Mouse (Mus musculus) kidney, embryonic 14.5 days (tissue): ENCODE results near the gene Reg3a. TPM values are rescaled to one million over a fixed set of nuclear protein-coding genes. Genes with fewer than 3 reads are reported as not detected.
"Not testable (repeated sequence)": the region's sequence is repeated elsewhere in the genome, so short reads cannot be mapped to it uniquely, and the experiment has no call there.

Experiments
- ATAC-seq: fragments of 200-750 bp; cut with Nextera tagmentation; 2 replicates; pipeline ENCODE4 v1.8.0; 2017; ENCODE audit warnings: moderate number of reproducible peaks, mild to moderate bottlenecking, moderate TSS enrichment, moderate library complexity; ENCODE audit not compliant: low FRiP score, low TSS enrichment
- H3K27ac ChIP-seq: fragments of 300-500 bp; sonication (generic); 2 replicates; pipeline ENCODE4 v1.5.1; 2014; ENCODE audit warnings: low read depth, mild to moderate bottlenecking, low read length, moderate library complexity, mixed read lengths
- H3K27me3 ChIP-seq: fragments of 300-500 bp; sonication (generic); 2 replicates; pipeline ENCODE4 v1.6.1; 2014; ENCODE audit warnings: mild to moderate bottlenecking, low read length; ENCODE audit not compliant: control insufficient read depth, insufficient read depth
- H3K36me3 ChIP-seq: fragments of 300-500 bp; sonication (generic); 2 replicates; pipeline ENCODE4 v1.6.1; 2014; ENCODE audit warnings: low read length, mixed read lengths; ENCODE audit not compliant: control insufficient read depth, insufficient read depth
- H3K4me1 ChIP-seq: fragments of 300-500 bp; sonication (generic); 2 replicates; pipeline ENCODE4 v1.6.1; 2014; ENCODE audit warnings: low read length, mixed read lengths; ENCODE audit not compliant: control insufficient read depth, insufficient read depth
- H3K4me2 ChIP-seq: fragments of 300-500 bp; sonication (generic); replicated peaks from 2 replicates; pipeline ENCODE4 v1.6.1; 2014; ENCODE audit warnings: low read depth, mild to moderate bottlenecking, low read length
- H3K4me3 ChIP-seq: fragments of 300-500 bp; sonication (generic); 2 replicates; pipeline ENCODE4 v1.5.1; 2014; ENCODE audit warnings: mild to moderate bottlenecking, low read length
- H3K9ac ChIP-seq: fragments of 300-500 bp; sonication (generic); 2 replicates; pipeline ENCODE4 v1.6.1; 2014; ENCODE audit warnings: low read depth, mild to moderate bottlenecking, low read length, moderate library complexity
- H3K9me3 ChIP-seq: fragments of 300-500 bp; sonication (generic); 2 replicates; pipeline ENCODE4 v1.6.1; 2016; ENCODE audit warnings: low read length; ENCODE audit not compliant: control insufficient read depth
- WGBS: fragments of 180-500 bp; shearing (Covaris S2); extraction: QIAGEN DNeasy Blood & Tissue Kit; methylation state at CpG from one replicate; pipeline ENCODE4 v1.1.7; 2014; 5-methylcytosine and 5-hydroxymethylcytosine counted together
- polyA plus RNA-seq: library from polyadenylated mRNA; unstranded; fragments of >200 nt; fragmentation: Nextera tagmentation; extraction: Ambion mirVana; gene quantifications from 2 replicates; pipeline ENCODE4 v1.2.1, GENCODE M21; 2014

Reg3a gene
- polyA plus RNA-seq, result not detected in 2 replicates

GRCm38 (mm10) chr6:78380409-78380808 is at the start of gene Reg3a:
TSS of gene Reg3a (plus strand) at chr6:78380709.
- no peak within 1 kb of the TSS for H3K4me2 ChIP-seq
- no peak within 1 kb of the TSS for H3K4me3 ChIP-seq
- H3K27me3 ChIP-seq, result no peaks in the 10 kb centered on the region
- H3K9ac ChIP-seq, result no peak within 1 kb of the TSS
- no peaks in the 10 kb centered on the region for H3K4me1 ChIP-seq
- H3K36me3 ChIP-seq, result no peaks in the 10 kb centered on the region
- no peaks in the 10 kb centered on the region for H3K9me3 ChIP-seq
- no peak for ATAC-seq
- H3K27ac ChIP-seq, result no peak within 1 kb of the TSS

- Histone ChIP-seq H3K36me3 (no peaks in the 10 kb centered on the region), H3K27me3 (no peaks in the 10 kb centered on the region), H3K4me1 (no peaks in the 10 kb centered on the region), H3K4me3 (no peak overlapping the region), H3K27ac (no peak overlapping the region), H3K9me3 (no peaks in the 10 kb centered on the region), H3K4me2 (no peak overlapping the region), H3K9ac (no peak overlapping the region)
- no peak for ATAC-seq
- 42% methylated on average over 7 of the region's 7 CpGs for WGBS
Observed at GRCm38 (mm10) chr6:78331919-78332569, 48.5 kb upstream of the Reg3a start.

- Histone ChIP-seq H3K36me3 (no peaks in the 10 kb centered on the region), H3K9me3 (no peaks in the 10 kb centered on the region), H3K4me3 (no peak overlapping the region), H3K4me1 (no peaks in the 10 kb centered on the region), H3K27me3 (no peaks in the 10 kb centered on the region), H3K9ac (no peak overlapping the region), H3K27ac (no peak overlapping the region), H3K4me2 (no peak overlapping the region)
- no peak for ATAC-seq
Observed at GRCm38 (mm10) chr6:78340296-78340695, 40.2 kb upstream of the Reg3a start.

- 62% methylated on average over 2 of the region's 2 CpGs for WGBS
- H3K4me2 ChIP-seq, result no peak overlapping the region
- H3K9ac ChIP-seq, result no peak overlapping the region
- H3K4me3 ChIP-seq, result no peak overlapping the region
- ATAC-seq, result no peak
- H3K27me3 ChIP-seq, result no peaks in the 10 kb centered on the region
- no peaks in the 10 kb centered on the region for H3K36me3 ChIP-seq
- no peaks in the 10 kb centered on the region for H3K9me3 ChIP-seq
- no peaks in the 10 kb centered on the region for H3K4me1 ChIP-seq
- no peak overlapping the region for H3K27ac ChIP-seq
Observed at GRCm38 (mm10) chr6:78341689-78342088, 38.8 kb upstream of the Reg3a start.

- no peaks in the 10 kb centered on the region for H3K36me3 ChIP-seq
- H3K9me3 ChIP-seq, result no peaks in the 10 kb centered on the region
- H3K4me2 ChIP-seq, result no peak overlapping the region
- no peak overlapping the region for H3K4me3 ChIP-seq
- H3K4me1 ChIP-seq, result no peaks in the 10 kb centered on the region
- no peaks in the 10 kb centered on the region for H3K27me3 ChIP-seq
- H3K27ac ChIP-seq, result no peak overlapping the region
- 58% methylated on average over 2 of the region's 2 CpGs for WGBS
- no peak for ATAC-seq
- no peak overlapping the region for H3K9ac ChIP-seq
Observed at GRCm38 (mm10) chr6:78361971-78362563, 18.4 kb upstream of the Reg3a start.

GRCm38 (mm10) chr6:78370357-78370756 is 10.2 kb upstream of the Reg3a start, which contains the start of gene Reg3b:
TSS of gene Reg3b (plus strand) at chr6:78370657.
- 76% methylated on average over 2 of the region's 2 CpGs for WGBS
- H3K27ac ChIP-seq, result no peak within 1 kb of the TSS
- no peaks in the 10 kb centered on the region for H3K9me3 ChIP-seq
- H3K4me1 ChIP-seq, result no peaks in the 10 kb centered on the region
- H3K27me3 ChIP-seq, result no peaks in the 10 kb centered on the region
- no peak within 1 kb of the TSS for H3K4me3 ChIP-seq
- no peak within 1 kb of the TSS for H3K9ac ChIP-seq
- ATAC-seq, result no peak
- H3K4me2 ChIP-seq, result no peak within 1 kb of the TSS
- no peaks in the 10 kb centered on the region for H3K36me3 ChIP-seq

- no peak within 1 kb of the TSS for H3K4me3 ChIP-seq
- no peak within 1 kb of the TSS for H3K9ac ChIP-seq
- no peaks in the 10 kb centered on the region for H3K9me3 ChIP-seq
- H3K27me3 ChIP-seq, result no peaks in the 10 kb centered on the region
- no peak within 1 kb of the TSS for H3K4me2 ChIP-seq
- no peaks in the 10 kb centered on the region for H3K36me3 ChIP-seq
- no peaks in the 10 kb centered on the region for H3K4me1 ChIP-seq
- no peak for ATAC-seq
- H3K27ac ChIP-seq, result no peak within 1 kb of the TSS
- 74% methylated on average over 2 of the region's 2 CpGs for WGBS
Observed at GRCm38 (mm10) chr6:78378765-78379164, 1.7 kb upstream of the Reg3a start, which contains the start of gene Reg3d. TSS of gene Reg3d (minus strand) at chr6:78378865.

- H3K4me1 ChIP-seq, result no peaks in the 10 kb centered on the region
- ATAC-seq, result no peak
- WGBS, result 88% methylated on average over 3 of the region's 3 CpGs
- H3K9me3 ChIP-seq, result no peaks in the 10 kb centered on the region
- H3K9ac ChIP-seq, result no peak overlapping the region
- no peaks in the 10 kb centered on the region for H3K27me3 ChIP-seq
- H3K4me2 ChIP-seq, result no peak overlapping the region
- no peaks in the 10 kb centered on the region for H3K36me3 ChIP-seq
- no peak overlapping the region for H3K27ac ChIP-seq
- no peak overlapping the region for H3K4me3 ChIP-seq
Observed at GRCm38 (mm10) chr6:78385609-78386008, 5.1 kb downstream of the Reg3a start.

GRCm38 (mm10) chr6:78395323-78395722 is 14.8 kb downstream of the Reg3a start, which contains the start of gene Reg2:
TSS of gene Reg2 (plus strand) at chr6:78395623.
- not testable (repeated sequence) for ATAC-seq, H3K9ac ChIP-seq, H3K36me3 ChIP-seq, H3K27me3 ChIP-seq, H3K9me3 ChIP-seq, H3K4me2 ChIP-seq, H3K4me1 ChIP-seq, H3K4me3 ChIP-seq, H3K27ac ChIP-seq
- 97% methylated on average over 3 of the region's 17 CpGs for WGBS
